Mouse (Mus musculus): ENCODE measurements around the gene Men1. TPM values are rescaled to one million over a fixed set of nuclear protein-coding genes. Genes with fewer than 3 reads are reported as not detected.

The Men1 gene
- polyA plus RNA-seq, 1 experiment from 2014 or later, result 94.6 TPM

- Histone ChIP-seq H3K9me3 (no peaks in the 10 kb centered on the region), H3K4me1 (peaks cover 15% of the 10 kb centered on the region), H3K27me3 (no peaks in the 10 kb centered on the region), H3K9ac (replicated peaks) (no peak overlapping the region), H3K4me2 (replicated peaks) (no peak overlapping the region), H3K36me3 (peaks cover 72% of the 10 kb centered on the region), H3K4me3 (no peak overlapping the region), H3K27ac (replicated peaks) (no peak overlapping the region)
- no peak for ATAC-seq (replicated peaks)
- WGBS, result 80% methylated on average over 5 of the region's 5 CpGs
These were observed 7.6 kb downstream of the Men1 start for GRCm38 (mm10) chr19:6342276-6342933.

GRCm38 (mm10) chr19:6343066-6343925 is 8.5 kb downstream of the Men1 start:
- Histone ChIP-seq H3K9ac (replicated peaks) (no peak overlapping the region), H3K9me3 (no peaks in the 10 kb centered on the region), H3K4me3 (no peak overlapping the region), H3K27ac (replicated peaks) (no peak overlapping the region), H3K4me2 (replicated peaks) (no peak overlapping the region), H3K4me1 (peaks cover 12% of the 10 kb centered on the region), H3K27me3 (no peaks in the 10 kb centered on the region), H3K36me3 (peaks cover 68% of the 10 kb centered on the region)
- WGBS, result 86% methylated on average over 19 of the region's 19 CpGs
- ATAC-seq (replicated peaks), result no peak

GRCm38 (mm10) chr19:6343996-6344395 is 9.2 kb downstream of the Men1 start:
- no peak overlapping the region for H3K4me2 ChIP-seq (replicated peaks)
- WGBS, result 91% methylated on average over 5 of the region's 5 CpGs
- H3K36me3 ChIP-seq, result peaks cover 62% of the 10 kb centered on the region

DNA sequence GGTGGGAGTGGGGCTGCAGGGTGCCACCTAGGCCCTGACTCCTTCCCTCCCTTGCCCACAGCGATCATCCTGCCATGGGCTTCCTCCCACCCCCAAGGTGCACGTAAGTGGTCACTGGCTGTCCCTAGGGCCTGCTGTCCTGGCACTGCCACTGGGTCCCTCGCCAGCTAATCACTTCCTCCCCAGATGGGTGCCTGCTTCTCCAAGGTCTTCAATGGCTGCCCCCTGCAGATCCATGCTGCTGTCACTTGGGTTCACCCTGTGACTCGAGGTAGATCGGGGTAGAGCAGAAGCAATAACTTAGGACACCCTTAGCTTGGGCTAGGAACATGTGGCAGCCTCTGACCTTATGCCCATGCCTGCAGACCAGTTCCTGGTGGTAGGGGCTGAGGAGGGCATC is 11.2 kb downstream of the Men1 start:
- ATAC-seq (replicated peaks), result no peak
- no peak overlapping the region for H3K9ac ChIP-seq (replicated peaks)
- no peak overlapping the region for H3K4me3 ChIP-seq
- H3K27ac ChIP-seq (replicated peaks), result no peak overlapping the region
- H3K9me3 ChIP-seq, result no peaks in the 10 kb centered on the region
- H3K4me2 ChIP-seq (replicated peaks), result no peak overlapping the region
- no peaks in the 10 kb centered on the region for H3K27me3 ChIP-seq
- WGBS, result 90% methylated on average over 5 of the region's 5 CpGs
- peaks cover 50% of the 10 kb centered on the region for H3K36me3 ChIP-seq
- peaks cover 5% of the 10 kb centered on the region for H3K4me1 ChIP-seq

More at GRCm38 (mm10) chr19:6343996-6344395, 9.2 kb downstream of the Men1 start:
- no peak overlapping the region for H3K4me3 ChIP-seq
- no peaks in the 10 kb centered on the region for H3K27me3 ChIP-seq
- H3K4me1 ChIP-seq, result peaks cover 12% of the 10 kb centered on the region
- no peak overlapping the region for H3K9ac ChIP-seq (replicated peaks)
- H3K9me3 ChIP-seq, result no peaks in the 10 kb centered on the region
- H3K27ac ChIP-seq (replicated peaks), result no peak overlapping the region
- no peak for ATAC-seq (replicated peaks)

- WGBS, result 84% methylated on average over 10 of the region's 10 CpGs
- no peaks in the 10 kb centered on the region for H3K4me1 ChIP-seq
- no peak overlapping the region for H3K27ac ChIP-seq (replicated peaks)
- H3K9ac ChIP-seq (replicated peaks), result no peak overlapping the region
- no peak for ATAC-seq (replicated peaks)
- no peak overlapping the region for H3K4me2 ChIP-seq (replicated peaks)
- no peak overlapping the region for H3K4me3 ChIP-seq
- no peaks in the 10 kb centered on the region for H3K27me3 ChIP-seq
- peaks cover 50% of the 10 kb centered on the region for H3K36me3 ChIP-seq
- H3K9me3 ChIP-seq, result no peaks in the 10 kb centered on the region
These were observed 11.9 kb downstream of the Men1 start for GRCm38 (mm10) chr19:6346661-6347060.

GRCm38 (mm10) chr19:6347615-6348014 is 12.8 kb downstream of the Men1 start:
- Histone ChIP-seq H3K4me2 (replicated peaks) (no peak overlapping the region), H3K27ac (replicated peaks) (no peak overlapping the region), H3K9ac (replicated peaks) (no peak overlapping the region), H3K36me3 (peaks cover 47% of the 10 kb centered on the region), H3K27me3 (no peaks in the 10 kb centered on the region), H3K4me3 (no peak overlapping the region), H3K4me1 (no peaks in the 10 kb centered on the region), H3K9me3 (no peaks in the 10 kb centered on the region)
- no peak for ATAC-seq (replicated peaks)
- 91% methylated on average over 4 of the region's 4 CpGs for WGBS

GRCm38 (mm10) chr19:6348717-6349116 is 13.9 kb downstream of the Men1 start:
- Histone ChIP-seq H3K27me3 (no peaks in the 10 kb centered on the region), H3K36me3 (peaks cover 49% of the 10 kb centered on the region)

GRCm38 (mm10) chr19:6349215-6349983 is 14.6 kb downstream of the Men1 start:
- H3K4me2 ChIP-seq (replicated peaks), result no peak overlapping the region
- H3K4me3 ChIP-seq, result no peak overlapping the region
- H3K4me1 ChIP-seq, result no peaks in the 10 kb centered on the region
- no peaks in the 10 kb centered on the region for H3K27me3 ChIP-seq
- H3K27ac ChIP-seq (replicated peaks), result no peak overlapping the region
- no peak for ATAC-seq (replicated peaks)
- peaks cover 49% of the 10 kb centered on the region for H3K36me3 ChIP-seq
- 62% methylated on average over 14 of the region's 14 CpGs for WGBS
- no peaks in the 10 kb centered on the region for H3K9me3 ChIP-seq
- no peak overlapping the region for H3K9ac ChIP-seq (replicated peaks)

More at GRCm38 (mm10) chr19:6348717-6349116, 13.9 kb downstream of the Men1 start:
- no peak overlapping the region for H3K27ac ChIP-seq (replicated peaks)
- WGBS, result 85% methylated on average over 9 of the region's 9 CpGs
- H3K4me2 ChIP-seq (replicated peaks), result no peak overlapping the region
- no peak for ATAC-seq (replicated peaks)
- H3K4me1 ChIP-seq, result no peaks in the 10 kb centered on the region
- no peak overlapping the region for H3K4me3 ChIP-seq
- H3K9me3 ChIP-seq, result no peaks in the 10 kb centered on the region
- H3K9ac ChIP-seq (replicated peaks), result no peak overlapping the region

DNA sequence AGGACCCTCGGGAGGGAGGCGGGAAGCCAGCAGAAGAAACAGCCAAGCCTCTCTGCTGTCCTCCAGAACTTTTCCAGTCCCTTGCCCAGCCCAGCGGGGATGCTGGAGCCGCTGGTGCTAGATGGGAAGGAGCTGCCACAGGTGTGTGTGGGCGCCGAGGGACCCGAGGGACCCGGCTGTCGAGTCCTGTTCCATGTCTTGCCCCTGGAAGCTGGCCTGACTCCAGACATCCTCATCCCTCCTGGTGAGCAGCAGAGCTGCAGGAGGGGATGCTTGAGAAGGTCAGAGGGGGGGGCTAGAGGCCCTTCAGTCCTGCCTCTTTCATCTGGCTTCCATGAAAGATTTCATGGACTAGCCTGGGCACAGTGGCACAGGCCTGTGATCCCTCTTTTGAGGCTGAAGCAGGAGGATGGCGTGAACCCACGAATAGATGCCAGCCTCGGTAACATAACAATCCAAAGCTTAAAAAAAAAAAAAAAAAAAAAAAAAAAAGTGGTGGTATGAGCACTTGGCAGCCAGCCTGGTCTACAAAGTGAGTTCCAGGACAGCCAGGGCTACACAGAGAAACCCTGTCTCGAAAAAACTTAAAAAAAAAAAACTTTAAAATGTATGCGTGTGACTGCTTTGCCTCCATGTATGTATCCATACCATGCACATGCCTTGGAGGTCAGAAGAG is 16.8 kb downstream of the Men1 start:
- no peak for ATAC-seq (replicated peaks)
- Histone ChIP-seq H3K9ac (replicated peaks) (no peak overlapping the region), H3K27ac (replicated peaks) (no peak overlapping the region), H3K4me1 (no peaks in the 10 kb centered on the region), H3K4me2 (replicated peaks) (no peak overlapping the region), H3K36me3 (peaks cover 32% of the 10 kb centered on the region), H3K4me3 (no peak overlapping the region), H3K9me3 (no peaks in the 10 kb centered on the region), H3K27me3 (no peaks in the 10 kb centered on the region)
- 58% methylated on average over 14 of the region's 14 CpGs for WGBS

- ATAC-seq (replicated peaks), result no peak
- Histone ChIP-seq H3K4me3 (no peak overlapping the region), H3K9me3 (no peaks in the 10 kb centered on the region), H3K4me2 (replicated peaks) (no peak overlapping the region), H3K4me1 (no peaks in the 10 kb centered on the region), H3K36me3 (peaks cover 26% of the 10 kb centered on the region), H3K9ac (replicated peaks) (no peak overlapping the region), H3K27ac (replicated peaks) (no peak overlapping the region), H3K27me3 (no peaks in the 10 kb centered on the region)
- WGBS, result 89% methylated on average over 2 of the region's 2 CpGs
These were observed 17.3 kb downstream of the Men1 start for GRCm38 (mm10) chr19:6352107-6352505.

DNA sequence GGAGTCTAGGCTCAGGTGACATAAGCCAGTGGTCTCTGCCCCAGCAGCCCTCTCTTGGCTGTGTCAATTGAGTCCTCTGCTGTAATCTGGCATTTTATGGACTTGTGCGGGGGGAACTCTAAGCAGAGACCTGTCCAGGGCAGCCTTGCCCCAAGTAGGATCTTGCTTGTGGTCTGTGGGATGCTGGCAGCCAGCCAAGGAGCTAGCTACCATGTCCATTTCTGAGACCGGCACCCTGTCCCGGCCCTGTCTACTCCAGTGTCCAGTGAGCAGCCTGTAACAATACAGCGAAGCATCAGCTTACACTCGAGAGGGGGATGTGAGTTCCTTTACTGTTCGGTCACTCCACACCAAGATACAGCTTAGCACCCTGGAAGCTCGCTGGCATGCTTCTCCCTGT is 19.3 kb downstream of the Men1 start:
- no peaks in the 10 kb centered on the region for H3K9me3 ChIP-seq
- H3K27ac ChIP-seq (replicated peaks), result no peak overlapping the region
- H3K4me1 ChIP-seq, result no peaks in the 10 kb centered on the region
- no peaks in the 10 kb centered on the region for H3K27me3 ChIP-seq
- peaks cover 17% of the 10 kb centered on the region for H3K36me3 ChIP-seq
- no peak overlapping the region for H3K9ac ChIP-seq (replicated peaks)
- 80% methylated on average over 7 of the region's 7 CpGs for WGBS
- H3K4me2 ChIP-seq (replicated peaks), result no peak overlapping the region
- no peak overlapping the region for H3K4me3 ChIP-seq
- no peak for ATAC-seq (replicated peaks)
